Mouse (Mus musculus): Measurements from ENCODE around the gene Eif4ebp2.

The Eif4ebp2 gene

GRCm38 (mm10) chr10:61383021-61383714 is 69.3 kb downstream of the Eif4ebp2 start, which contains the start of gene Pald1:
Gene Pald1 (minus strand): TSS chr10:61383530.
- DNase-seq (ENCODE audit: low spot score in 2 of 2), result peak; percentile 38 to 66

- DNase-seq (ENCODE audit: low spot score in 2 of 2), result no peak
These were observed 70.2 kb downstream of the Eif4ebp2 start for GRCm38 (mm10) chr10:61382281-61382731.

GRCm38 (mm10) chr10:61381823-61382222 is 70.6 kb downstream of the Eif4ebp2 start:
- DNase-seq (ENCODE audit: low spot score in 2 of 2), result no peak

- no peak for DNase-seq (ENCODE audit: low spot score in 2 of 2)
These were observed 72.3 kb downstream of the Eif4ebp2 start for GRCm38 (mm10) chr10:61380186-61380585.

GRCm38 (mm10) chr10:61379340-61380040 is 73.0 kb downstream of the Eif4ebp2 start:
- no peak for DNase-seq (ENCODE audit: low spot score in 2 of 2)

- DNase-seq (ENCODE audit: low spot score in 2 of 2), result no peak
These were observed 73.8 kb downstream of the Eif4ebp2 start for GRCm38 (mm10) chr10:61378698-61379097.
